Mouse (Mus musculus) lung, embryonic 16.5 days (tissue): ENCODE measurements around the gene Sync. TPM values are rescaled to one million over a fixed set of nuclear protein-coding genes. Genes with fewer than 3 reads are reported as not detected.
A peak's percentile ranks its signal among the peaks of the same experiment; 100 is the strongest.

Source experiments
- ATAC-seq: fragments of 200-750 bp; cut with Nextera tagmentation; 2 replicates; pipeline ENCODE4 v1.8.0; 2017; ENCODE audit warnings: low read depth, mild to moderate bottlenecking, moderate library complexity
- H3K27ac ChIP-seq: fragments of 300-500 bp; sonication (generic); 2 replicates; pipeline ENCODE4 v1.5.1; 2014; ENCODE audit warnings: mild to moderate bottlenecking, control low read depth, low read length
- H3K27me3 ChIP-seq: fragments of 300-500 bp; sonication (generic); 2 replicates; pipeline ENCODE4 v1.6.1; 2014; ENCODE audit warnings: low read depth, low read length, mixed read lengths; ENCODE audit not compliant: control insufficient read depth, insufficient read depth
- H3K36me3 ChIP-seq: fragments of 300-500 bp; sonication (generic); 2 replicates; pipeline ENCODE4 v1.6.1; 2014; ENCODE audit warnings: low read length; ENCODE audit not compliant: control insufficient read depth, insufficient read depth
- H3K4me1 ChIP-seq: fragments of 300-500 bp; sonication (generic); replicated peaks from 2 replicates; pipeline ENCODE4 v1.6.1; 2014; ENCODE audit warnings: low read length, mixed read lengths; ENCODE audit not compliant: control insufficient read depth, insufficient read depth
- H3K4me2 ChIP-seq: fragments of 300-500 bp; sonication (generic); 2 replicates; pipeline ENCODE4 v1.6.1; 2014; ENCODE audit warnings: low read depth, low read length, control low read depth
- H3K4me3 ChIP-seq: fragments of 300-500 bp; sonication (generic); 2 replicates; pipeline ENCODE4 v1.5.1; 2014; ENCODE audit warnings: mild to moderate bottlenecking, low read length, control low read depth
- H3K9ac ChIP-seq: fragments of 300-500 bp; sonication (generic); 2 replicates; pipeline ENCODE4 v1.6.1; 2014; ENCODE audit warnings: low read length, control low read depth
- H3K9me3 ChIP-seq: fragments of 300-500 bp; sonication (generic); 2 replicates; pipeline ENCODE4 v1.6.1; 2016; ENCODE audit warnings: low read length; ENCODE audit not compliant: control insufficient read depth
- whole genome bisulfite sequencing: fragments of 180-500 bp; shearing (Covaris S2); extraction: QIAGEN DNeasy Blood & Tissue Kit; methylation state at CpG from one replicate; pipeline ENCODE4 v1.1.7; 2014; 5-methylcytosine and 5-hydroxymethylcytosine counted together
- polyA plus RNA-seq: library from polyadenylated mRNA; unstranded; fragments of >200 nt; fragmentation: Nextera tagmentation; extraction: Ambion mirVana; gene quantifications from 2 replicates; pipeline ENCODE4 v1.2.1, GENCODE M21; 2015

Sync gene
- polyA plus RNA-seq, 1 experiment from 2014 or later: 0.50 TPM

GRCm38 (mm10) chr4:129289671-129290070, 2.3 kb downstream of the Sync start:
- H3K36me3 ChIP-seq: no peaks in the 10 kb centered on the region
- no peak overlapping the region for H3K27ac ChIP-seq
- ATAC-seq: no peak
- peaks cover 11% of the 10 kb centered on the region; the same call in 1 of the 2 replicates for H3K27me3 ChIP-seq
- no peak overlapping the region for H3K4me3 ChIP-seq
- H3K9me3 ChIP-seq: no peaks in the 10 kb centered on the region
- WGBS: 85% methylated on average over 8 of the region's 8 CpGs
- H3K9ac ChIP-seq: no peak overlapping the region
- H3K4me1 ChIP-seq: peaks cover 14% of the 10 kb centered on the region
- no peak overlapping the region for H3K4me2 ChIP-seq

- H3K4me2 ChIP-seq: no peak overlapping the region
- ATAC-seq: no peak
- WGBS: 61% methylated on average over 7 of the region's 7 CpGs
Observed at GRCm38 (mm10) chr4:129292831-129293230, 5.4 kb downstream of the Sync start.

GRCm38 (mm10) chr4:129293702-129294101, 6.3 kb downstream of the Sync start:
- H3K4me2 ChIP-seq: peak overlapping the region; percentile 31; the same call in 1 of the 2 replicates

More at GRCm38 (mm10) chr4:129292831-129293230, 5.4 kb downstream of the Sync start:
- Histone ChIP-seq H3K4me3 (no peak overlapping the region), H3K4me1 (peaks cover 4% of the 10 kb centered on the region), H3K36me3 (no peaks in the 10 kb centered on the region), H3K9ac (no peak overlapping the region), H3K27me3 (peaks cover 4% of the 10 kb centered on the region; the same call in 1 of the 2 replicates), H3K9me3 (no peaks in the 10 kb centered on the region), H3K27ac (no peak overlapping the region)

GRCm38 (mm10) chr4:129295188-129295587, 7.8 kb downstream of the Sync start:
- Histone ChIP-seq H3K27me3 (no peaks in the 10 kb centered on the region; the same call in 1 of the 2 replicates), H3K9ac (no peak overlapping the region), H3K4me2 (no peak overlapping the region), H3K4me3 (no peak overlapping the region), H3K27ac (no peak overlapping the region), H3K36me3 (no peaks in the 10 kb centered on the region), H3K9me3 (no peaks in the 10 kb centered on the region), H3K4me1 (peaks cover 18% of the 10 kb centered on the region)
- WGBS: 25% methylated on average over 2 of the region's 2 CpGs
- ATAC-seq: no peak

More at GRCm38 (mm10) chr4:129293702-129294101, 6.3 kb downstream of the Sync start:
- peaks cover 10% of the 10 kb centered on the region for H3K4me1 ChIP-seq
- no peak for ATAC-seq
- 20% methylated on average over 16 of the region's 16 CpGs for WGBS
- no peak overlapping the region for H3K4me3 ChIP-seq
- H3K27me3 ChIP-seq: no peaks in the 10 kb centered on the region; the same call in 1 of the 2 replicates
- no peak overlapping the region for H3K27ac ChIP-seq
- H3K9ac ChIP-seq: no peak overlapping the region
- H3K36me3 ChIP-seq: no peaks in the 10 kb centered on the region
- no peaks in the 10 kb centered on the region for H3K9me3 ChIP-seq

- no peak overlapping the region for H3K4me3 ChIP-seq
- H3K4me2 ChIP-seq: no peak overlapping the region
- H3K27ac ChIP-seq: no peak overlapping the region
- no peak for ATAC-seq
- H3K36me3 ChIP-seq: no peaks in the 10 kb centered on the region
- H3K9ac ChIP-seq: no peak overlapping the region
- H3K27me3 ChIP-seq: no peaks in the 10 kb centered on the region; the same call in 1 of the 2 replicates
- peaks cover 18% of the 10 kb centered on the region for H3K4me1 ChIP-seq
- 55% methylated on average over 7 of the region's 7 CpGs for WGBS
- H3K9me3 ChIP-seq: no peaks in the 10 kb centered on the region; the same call in 1 of the 2 replicates
Observed at GRCm38 (mm10) chr4:129296066-129296465, 8.6 kb downstream of the Sync start.

- Histone ChIP-seq H3K9me3 (peaks cover 9% of the 10 kb centered on the region), H3K4me2 (no peak overlapping the region), H3K4me3 (no peak overlapping the region), H3K27me3 (no peaks in the 10 kb centered on the region; the same call in 1 of the 2 replicates), H3K4me1 (peaks cover 18% of the 10 kb centered on the region), H3K36me3 (no peaks in the 10 kb centered on the region), H3K27ac (no peak overlapping the region), H3K9ac (no peak overlapping the region)
- WGBS: 45% methylated on average over 4 of the region's 4 CpGs
- ATAC-seq: peak; percentile 79
Observed at GRCm38 (mm10) chr4:129297724-129298123, 10.3 kb downstream of the Sync start.

GRCm38 (mm10) chr4:129299121-129299520, 11.7 kb downstream of the Sync start:
- peaks cover 9% of the 10 kb centered on the region for H3K9me3 ChIP-seq
- H3K27ac ChIP-seq: no peak overlapping the region
- no peak overlapping the region for H3K9ac ChIP-seq
- ATAC-seq: no peak
- peaks cover 18% of the 10 kb centered on the region for H3K4me1 ChIP-seq
- no peaks in the 10 kb centered on the region for H3K36me3 ChIP-seq
- H3K4me2 ChIP-seq: no peak overlapping the region
- 33% methylated on average over 10 of the region's 10 CpGs for WGBS
- H3K27me3 ChIP-seq: no peaks in the 10 kb centered on the region
- no peak overlapping the region for H3K4me3 ChIP-seq

GRCm38 (mm10) chr4:129303401-129303800, 16.0 kb downstream of the Sync start:
- Histone ChIP-seq H3K4me3 (no peak overlapping the region), H3K36me3 (peaks cover 14% of the 10 kb centered on the region), H3K9me3 (peaks cover 9% of the 10 kb centered on the region), H3K27ac (no peak overlapping the region), H3K27me3 (no peaks in the 10 kb centered on the region), H3K9ac (no peak overlapping the region), H3K4me2 (no peak overlapping the region), H3K4me1 (peaks cover 10% of the 10 kb centered on the region)
- ATAC-seq: no peak
- 66% methylated on average over 5 of the region's 5 CpGs for WGBS

- Histone ChIP-seq H3K9ac (no peak overlapping the region), H3K27me3 (no peaks in the 10 kb centered on the region), H3K4me1 (peaks cover 8% of the 10 kb centered on the region), H3K9me3 (peaks cover 9% of the 10 kb centered on the region), H3K4me3 (no peak overlapping the region), H3K36me3 (peaks cover 16% of the 10 kb centered on the region), H3K4me2 (no peak overlapping the region), H3K27ac (no peak overlapping the region)
- 80% methylated on average over 9 of the region's 9 CpGs for WGBS
- no peak for ATAC-seq
Observed at GRCm38 (mm10) chr4:129303816-129304215, 16.4 kb downstream of the Sync start.
